Mouse (Mus musculus) sigmoid colon, adult 10 weeks (tissue): Measurements from ENCODE around the gene Sucnr1. TPM values are rescaled to one million over a fixed set of nuclear protein-coding genes. Genes with fewer than 3 reads are reported as not detected.

Source experiments
- polyA plus RNA-seq: library from polyadenylated mRNA; stranded (reverse); fragments of 350-450 nt; fragmentation: Illumina TruSeq; extraction: RNeasy Lipid Tissue Mini Kit (QIAGEN cat#74804); gene quantifications from one replicate; pipeline ENCODE4 v1.2.3, GENCODE M21; 2014; ENCODE audit warnings: low read depth, low replicate concordance

Gene Sucnr1
- polyA plus RNA-seq: 0.82 TPM

DNA sequence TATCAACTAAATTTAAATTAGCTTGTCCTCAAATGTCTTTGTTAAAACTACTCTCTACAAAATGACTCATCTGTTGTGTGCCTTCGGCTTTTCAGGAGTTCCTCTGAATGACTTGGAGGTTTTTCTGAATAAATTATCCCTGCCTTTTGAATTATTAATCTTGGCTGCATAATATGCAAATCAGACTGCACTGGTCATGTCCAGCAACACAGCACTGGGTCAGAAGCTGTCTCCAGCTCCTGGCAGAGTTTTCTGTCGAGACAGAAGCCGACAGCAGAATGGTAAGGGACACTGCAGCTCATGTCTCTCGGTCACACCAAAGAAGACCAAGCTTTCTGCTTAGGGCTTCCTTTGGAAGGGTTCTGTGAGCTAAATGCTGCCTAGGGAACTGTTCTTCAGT, at the start of gene Sucnr1:
Gene Sucnr1 (plus strand): TSS at position 222 of the 400 bp plus-strand sequence.

Other genes starting within 250 kb of the Sucnr1 start
- gene Gm8298, start 220.8 kb upstream of the Sucnr1 start, polyA plus RNA-seq: not detected
- not detected for gene C130079G13Rik, start 156.7 kb upstream of the Sucnr1 start, polyA plus RNA-seq
- not detected for gene Aadacl2, start 75.1 kb upstream of the Sucnr1 start, polyA plus RNA-seq
- 241 TPM for gene Aadac, start 56.2 kb upstream of the Sucnr1 start, polyA plus RNA-seq